Mouse (Mus musculus): ENCODE measurements at regions not wholly inside any gene's neighbourhood (a gene's known extent, or its start where the extent isn't known, plus 50 kb on each side); places are given as distances from the start of the nearest gene placed in this dataset.
"Not testable (repeated sequence)": the region's sequence is repeated elsewhere in the genome, so short reads cannot be mapped to it uniquely, and the experiment has no call there.

- DNase-seq, result peak; percentile 34
Measured at GRCm38 (mm10) chr12:17852138-17852537, 161.5 kb downstream of the Hpcal1 start.

GRCm38 (mm10) chr12:17872491-17872890 lies 181.8 kb downstream of the Hpcal1 start:
- DNase-seq, result not testable (repeated sequence)

DNA sequence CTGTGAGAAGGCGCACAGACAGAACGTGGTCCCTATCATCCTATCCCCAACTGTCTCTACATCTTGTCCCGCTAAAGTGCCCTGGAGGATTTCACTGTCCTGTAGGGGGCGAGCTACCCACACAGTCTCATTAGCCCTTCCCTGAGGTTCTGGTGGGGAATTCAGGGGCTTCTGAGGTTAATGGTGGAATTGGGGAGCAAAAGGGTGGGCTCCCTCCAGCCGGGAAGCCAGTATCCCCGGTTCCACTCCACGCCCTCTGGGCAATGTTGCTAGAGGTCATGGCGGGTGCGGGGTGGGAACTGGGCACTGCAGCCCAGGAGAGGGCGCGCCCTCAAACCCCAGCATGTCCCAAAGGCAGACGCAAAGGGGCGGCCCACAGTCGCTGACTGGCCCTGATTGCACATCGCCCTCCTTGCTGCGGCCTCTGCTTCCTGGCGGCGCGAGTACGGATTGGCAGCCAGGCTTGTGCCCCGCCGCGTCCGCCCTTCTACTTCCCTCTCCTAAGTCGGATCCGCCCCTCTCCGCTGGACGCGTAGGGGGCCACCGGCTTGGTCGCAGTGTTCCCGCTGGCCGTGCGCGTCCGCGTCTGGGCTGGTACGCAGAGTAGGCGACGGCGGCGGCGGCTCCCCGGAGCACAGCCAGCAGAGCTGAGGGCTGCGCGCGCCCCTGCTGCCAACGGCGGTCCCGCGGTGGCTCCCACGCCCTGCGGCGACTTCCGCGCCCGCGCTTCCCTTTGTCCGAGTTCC lies 190.9 kb downstream of the Hpcal1 start:
- DNase-seq, result peak; percentile 93

- DNase-seq, result peak; percentile 13
Measured at GRCm38 (mm10) chr12:17882117-17883116, 191.8 kb downstream of the Hpcal1 start.

GRCm38 (mm10) chr12:17891663-17892310 lies 201.1 kb downstream of the Hpcal1 start:
- not testable (repeated sequence) for DNase-seq

DNA sequence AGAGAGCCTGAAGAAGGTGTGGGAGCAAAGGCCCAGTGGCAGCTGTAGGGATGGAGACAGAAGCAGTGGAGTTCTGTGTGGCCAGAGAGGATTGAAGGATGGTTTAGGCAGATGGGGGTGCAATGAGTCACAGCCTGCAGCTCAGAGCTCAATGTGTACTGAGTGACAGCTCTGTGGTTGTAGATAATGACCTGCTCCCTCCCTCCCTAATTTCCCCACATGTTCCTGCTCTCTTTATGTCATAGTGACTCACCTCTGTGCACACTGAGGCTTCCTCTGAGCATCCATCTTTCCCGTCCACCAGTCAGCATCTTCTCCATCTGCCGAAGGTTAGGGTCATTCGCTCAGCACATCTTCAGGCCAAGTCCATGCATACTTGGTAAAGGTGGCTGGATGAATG lies 222.4 kb downstream of the Hpcal1 start:
- not testable (repeated sequence) for DNase-seq

Measured in layer of hippocampus, adult 9-11 months (tissue).